Mouse (Mus musculus): ENCODE results near the gene Cers1. TPM values are rescaled to one million over a fixed set of nuclear protein-coding genes. Genes with fewer than 3 reads are reported as not detected.

The Cers1 gene
- total RNA-seq (2015; ENCODE audit: low replicate concordance) (not detected in 2 replicates), total RNA-seq (2017; ENCODE audit: low replicate concordance) (not detected in 2 replicates)

DNA sequence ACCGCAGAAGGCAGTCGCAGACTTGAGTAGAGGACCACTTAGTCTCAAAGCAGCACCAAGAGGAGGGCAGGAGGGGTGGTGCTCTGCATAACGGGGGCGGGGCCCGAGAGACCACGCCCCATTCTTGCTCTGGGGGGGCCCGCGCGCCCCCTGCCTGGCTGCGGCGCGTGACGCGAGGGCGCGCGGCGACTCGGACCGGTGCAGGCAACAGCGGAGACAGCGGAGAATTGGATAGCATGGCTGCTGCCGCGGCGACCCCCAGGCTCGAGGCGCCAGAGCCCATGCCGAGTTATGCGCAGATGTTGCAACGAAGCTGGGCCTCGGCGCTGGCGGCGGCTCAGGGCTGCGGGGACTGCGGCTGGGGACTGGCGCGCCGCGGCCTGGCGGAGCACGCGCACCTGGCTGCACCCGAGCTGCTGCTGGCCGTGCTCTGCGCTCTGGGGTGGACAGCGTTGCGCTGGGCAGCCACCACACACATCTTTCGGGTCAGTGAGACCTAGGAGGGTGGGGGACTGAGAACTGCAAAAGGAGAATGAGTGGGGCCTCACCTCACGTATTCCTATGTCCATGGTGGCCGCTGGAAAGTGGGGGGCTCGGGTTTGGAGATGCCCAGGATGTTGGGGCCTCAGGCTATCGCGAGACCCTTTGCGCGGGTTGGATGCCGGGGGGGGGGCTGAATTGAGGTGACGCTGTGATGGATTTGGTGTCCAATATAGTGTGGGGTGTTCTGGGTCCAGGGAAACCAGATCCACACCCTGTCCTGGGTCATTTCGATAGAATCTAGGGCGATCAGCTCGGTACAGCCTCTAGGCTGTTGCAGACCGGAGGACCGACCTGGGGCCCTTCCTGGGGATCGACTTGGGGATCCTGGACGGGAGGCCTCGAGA is at the start of gene Cers1:
Cers1 (plus strand) TSS at position 152 of the 887 bp plus-strand sequence.
- ATAC-seq (replicated peaks; ENCODE audit: low FRiP score, poor library complexity, severe bottlenecking), result no peak

DNA sequence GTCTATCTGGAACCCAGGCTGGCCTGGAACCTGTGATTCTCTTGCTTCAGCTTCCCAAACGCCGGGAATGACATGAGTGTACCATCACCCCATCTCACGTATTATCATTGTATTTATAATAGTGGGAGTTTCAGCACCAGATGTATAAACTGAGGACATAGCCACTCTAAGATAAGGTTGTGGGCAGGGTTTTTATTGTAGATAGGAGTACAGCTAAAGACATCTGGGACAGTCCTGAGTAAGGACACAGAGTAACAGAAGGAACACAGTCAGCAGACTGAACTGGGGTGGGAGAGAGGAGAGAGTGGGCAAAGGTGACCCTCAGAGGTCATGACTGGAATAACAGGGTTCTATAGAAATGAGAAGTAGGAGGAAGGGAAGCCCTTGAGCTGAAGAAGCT is 47.9 kb upstream of the Cers1 start:
- no peak for ATAC-seq (replicated peaks; ENCODE audit: low FRiP score, poor library complexity, severe bottlenecking)

- ATAC-seq (replicated peaks; ENCODE audit: low FRiP score, poor library complexity, severe bottlenecking), result no peak
These were observed 47.3 kb upstream of the Cers1 start for GRCm38 (mm10) chr8:70268311-70268710.

GRCm38 (mm10) chr8:70268799-70269565 is 46.6 kb upstream of the Cers1 start:
- no peak for ATAC-seq (replicated peaks; ENCODE audit: low FRiP score, poor library complexity, severe bottlenecking)

DNA sequence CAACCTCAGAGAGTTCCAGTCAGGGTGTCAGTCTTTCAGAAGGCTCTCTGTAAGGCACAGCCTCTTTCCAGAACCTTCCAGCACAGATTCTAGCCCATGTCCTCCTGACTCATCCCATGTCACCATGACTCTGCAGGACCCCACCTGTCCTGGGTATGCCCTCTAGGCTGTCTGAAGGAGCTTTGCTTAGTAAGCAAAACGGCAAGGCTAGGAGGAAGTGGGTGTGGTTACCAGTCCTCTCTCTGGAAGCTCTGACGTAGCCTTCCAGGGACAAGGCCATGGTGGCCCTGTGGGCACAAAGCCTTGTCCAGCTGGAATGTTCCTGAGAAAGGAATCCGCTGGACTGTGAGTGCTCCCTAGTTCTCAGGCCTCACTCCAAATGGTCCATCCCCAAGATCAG is 42.6 kb upstream of the Cers1 start:
- ATAC-seq (replicated peaks; ENCODE audit: low FRiP score, poor library complexity, severe bottlenecking), result peak; percentile 53

- ATAC-seq (replicated peaks; ENCODE audit: low FRiP score, poor library complexity, severe bottlenecking), result no peak
These were observed 41.2 kb upstream of the Cers1 start for GRCm38 (mm10) chr8:70274350-70274749.

DNA sequence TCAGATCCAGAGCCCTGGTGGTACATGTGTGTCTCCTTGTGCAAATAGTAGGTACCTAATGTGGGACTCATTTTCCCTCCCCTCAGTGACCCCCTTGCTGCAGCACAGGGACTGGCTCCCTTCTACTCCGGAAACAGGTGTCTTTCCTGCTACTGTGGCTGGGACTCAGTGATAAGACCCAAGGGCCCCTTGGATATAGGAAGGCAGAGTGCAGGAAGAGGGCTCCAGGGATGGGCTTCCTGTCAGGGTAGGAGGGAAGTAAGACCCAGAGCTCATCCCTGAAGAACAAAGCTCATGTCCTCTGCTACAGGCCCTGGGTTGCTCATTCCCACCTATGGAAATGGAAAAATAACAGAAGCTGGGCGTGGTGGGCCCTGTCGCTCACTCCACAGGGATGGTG is 39.1 kb upstream of the Cers1 start:
- no peak for ATAC-seq (replicated peaks; ENCODE audit: low FRiP score, poor library complexity, severe bottlenecking)

DNA sequence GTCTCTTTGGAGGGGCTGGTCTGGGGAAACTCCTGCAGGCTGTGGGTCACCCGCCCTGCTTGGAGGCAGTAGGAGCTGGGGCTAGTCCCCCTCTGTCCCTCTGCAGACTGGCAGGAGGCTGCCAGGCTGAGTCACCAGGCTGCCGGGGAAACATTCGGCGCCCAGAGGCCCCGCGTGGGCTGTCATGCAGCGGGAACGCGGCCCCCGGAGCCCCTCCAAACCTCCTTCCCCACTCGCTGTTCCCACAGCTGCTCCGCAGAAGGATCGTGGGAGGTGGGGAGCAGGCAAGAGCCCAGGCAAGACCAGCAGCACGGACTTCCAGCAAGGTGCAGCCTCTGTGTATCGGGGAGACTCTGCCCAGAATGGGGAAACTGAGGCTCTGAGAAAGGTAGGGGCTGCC is 37.4 kb upstream of the Cers1 start:
- ATAC-seq (replicated peaks; ENCODE audit: low FRiP score, poor library complexity, severe bottlenecking), result no peak

- ATAC-seq (replicated peaks; ENCODE audit: low FRiP score, poor library complexity, severe bottlenecking), result no peak
These were observed 36.3 kb upstream of the Cers1 start for GRCm38 (mm10) chr8:70279266-70279665.

- no peak for ATAC-seq (replicated peaks; ENCODE audit: low FRiP score, poor library complexity, severe bottlenecking)
These were observed 34.6 kb upstream of the Cers1 start for GRCm38 (mm10) chr8:70281001-70281400.

DNA sequence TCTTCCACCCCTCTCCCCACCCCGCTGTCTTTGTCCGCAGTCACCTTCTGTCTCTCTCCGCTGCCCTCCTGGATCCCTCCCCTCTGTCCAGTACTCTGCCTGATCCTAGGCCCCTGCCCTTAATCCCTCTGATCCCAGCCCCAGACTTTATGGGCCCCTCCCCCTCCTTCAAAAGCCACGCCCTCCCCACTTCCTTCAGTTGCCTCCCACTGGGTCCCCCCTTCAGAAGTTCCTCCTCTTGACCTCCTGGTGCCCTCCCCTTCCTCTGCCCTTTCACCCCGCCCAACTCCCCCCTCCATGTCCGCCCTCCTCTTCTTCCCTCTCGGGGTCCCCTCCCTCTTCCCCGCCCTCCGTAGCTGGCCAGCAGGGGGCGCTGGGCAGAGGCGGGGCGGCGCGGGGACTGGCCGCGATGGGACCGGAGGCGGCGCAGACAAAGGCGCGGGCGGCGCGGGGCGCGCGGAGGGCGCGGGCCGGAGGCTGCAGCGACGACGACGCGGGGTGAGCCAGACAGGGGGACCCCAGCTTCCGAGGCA is 32.9 kb upstream of the Cers1 start, which contains the start of gene Homer3:
Homer3 (plus strand) TSS at position 225 of the 533 bp plus-strand sequence.
- no peak for ATAC-seq (replicated peaks; ENCODE audit: low FRiP score, poor library complexity, severe bottlenecking)

- ATAC-seq (replicated peaks; ENCODE audit: low FRiP score, poor library complexity, severe bottlenecking), result no peak
These were observed 32.2 kb upstream of the Cers1 start for GRCm38 (mm10) chr8:70283136-70284077.

- ATAC-seq (replicated peaks; ENCODE audit: low FRiP score, poor library complexity, severe bottlenecking), result no peak
These were observed 31.2 kb upstream of the Cers1 start for GRCm38 (mm10) chr8:70284421-70284820.

GRCm38 (mm10) chr8:70285304-70285703 is 30.3 kb upstream of the Cers1 start:
- no peak for ATAC-seq (replicated peaks; ENCODE audit: low FRiP score, poor library complexity, severe bottlenecking)

GRCm38 (mm10) chr8:70286737-70287136 is 28.8 kb upstream of the Cers1 start:
- no peak for ATAC-seq (replicated peaks; ENCODE audit: low FRiP score, poor library complexity, severe bottlenecking)

DNA sequence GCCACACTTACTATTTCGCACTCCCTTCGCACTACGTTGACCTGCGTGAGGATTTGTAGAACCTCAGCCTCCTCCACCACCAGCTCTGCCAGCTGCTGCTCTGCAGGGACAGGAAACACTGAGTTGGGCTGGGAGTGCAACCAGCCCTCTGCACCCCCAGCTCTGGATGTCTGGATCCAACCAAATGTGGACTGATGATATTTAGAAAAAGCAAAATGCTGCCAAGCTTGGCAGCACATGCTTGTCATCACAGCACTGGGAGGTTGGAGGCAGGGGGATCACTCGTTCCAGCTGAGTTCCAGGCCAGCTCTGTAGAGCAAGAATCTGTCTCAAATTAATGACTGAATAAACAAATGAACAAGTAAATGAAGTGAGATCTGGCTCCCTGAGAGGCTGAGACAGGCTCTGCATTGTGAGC is 21.6 kb upstream of the Cers1 start:
- no peak for ATAC-seq (replicated peaks; ENCODE audit: low FRiP score, poor library complexity, severe bottlenecking)

DNA sequence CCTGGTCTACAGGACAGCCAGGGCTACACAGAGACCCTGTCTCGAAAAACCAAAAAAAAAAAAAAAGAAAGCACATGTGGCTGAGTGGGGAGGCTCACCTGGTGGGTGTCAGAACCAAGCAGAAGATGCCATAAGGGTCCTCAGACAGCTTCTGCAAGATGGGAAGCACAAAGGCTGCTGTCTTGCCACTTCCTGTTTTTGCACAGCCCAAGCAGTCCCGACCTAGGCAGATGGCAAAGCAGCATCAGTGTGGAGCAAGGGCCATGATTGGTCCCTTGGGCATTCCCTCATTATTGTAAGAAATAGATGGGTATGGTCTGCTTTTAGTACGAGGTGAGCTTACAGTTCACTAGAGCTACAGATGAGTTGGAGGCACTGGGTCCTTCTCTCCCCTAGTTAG is 14.7 kb upstream of the Cers1 start:
- no peak for ATAC-seq (replicated peaks; ENCODE audit: low FRiP score, poor library complexity, severe bottlenecking)

DNA sequence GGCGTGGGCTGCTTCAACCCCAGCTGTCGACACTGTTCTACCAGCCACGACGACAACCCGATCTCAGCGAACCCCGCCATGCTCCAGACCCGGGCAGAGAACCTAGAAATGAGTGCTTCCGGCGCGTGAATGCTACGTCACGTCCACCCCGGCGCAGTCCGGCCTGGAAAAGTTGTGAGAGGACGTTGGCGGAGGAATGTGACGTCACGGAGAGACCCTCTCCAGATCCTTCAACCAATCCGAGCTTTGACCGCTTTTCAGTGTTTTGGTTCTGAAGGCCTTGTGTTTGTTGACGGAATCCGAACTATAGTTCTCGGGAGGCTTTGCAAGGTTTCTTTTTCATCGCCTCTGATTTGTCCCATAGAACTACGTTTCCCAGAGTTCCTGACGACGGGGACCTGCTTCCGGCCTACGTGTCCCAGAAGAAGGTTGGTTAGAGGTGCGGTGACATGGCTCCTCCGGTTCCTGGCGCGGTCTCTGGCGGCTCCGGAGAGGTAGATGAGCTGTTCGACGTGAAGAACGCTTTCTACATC is 13.2 kb upstream of the Cers1 start, which contains the start of the genes Ddx49 and Cope:
Ddx49 (minus strand) TSS at position 132 of the 533 bp plus-strand sequence.
Cope (plus strand) TSS at position 161 of the 533 bp plus-strand sequence.
- ATAC-seq (replicated peaks; ENCODE audit: low FRiP score, poor library complexity, severe bottlenecking), result peak; percentile 93

GRCm38 (mm10) chr8:70302901-70303300 is 12.7 kb upstream of the Cers1 start:
- ATAC-seq (replicated peaks; ENCODE audit: low FRiP score, poor library complexity, severe bottlenecking), result peak; percentile 8; the same call in 1 of the 2 replicates
